ENCODE assay signal across 13 mouse cellular contexts in the genomic region with DNA sequence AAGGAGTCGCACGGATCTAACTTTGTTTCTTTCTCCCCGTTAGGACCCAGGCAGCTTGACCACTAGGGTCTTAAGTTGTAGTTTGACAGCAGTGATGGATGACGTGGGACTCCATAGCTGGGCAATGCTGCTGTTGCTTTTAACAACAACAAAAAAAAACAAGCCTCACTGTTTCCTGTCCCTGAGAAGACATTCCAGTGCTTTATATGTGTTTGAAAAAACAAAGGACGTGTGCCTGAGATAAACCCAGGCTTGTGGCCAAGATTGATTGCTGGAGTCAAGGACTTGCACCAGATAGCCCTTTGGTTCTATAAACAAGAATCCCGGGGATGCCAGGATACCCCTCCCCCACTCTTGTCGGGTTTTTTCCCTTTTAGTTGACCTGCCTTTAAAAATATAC. TPM values are rescaled to one million over a fixed set of nuclear protein-coding genes. Genes with fewer than 3 reads are reported as not detected.
A peak's percentile ranks its signal among the peaks of the same experiment; 100 is the strongest.
DNase-seq lines count a peak whose midpoint lies in the region; TF ChIP-seq lines count a peak whose summit lies in the region.
"Had no signal": no experiment of that assay in that cellular context is flagged by ENCODE, and none has a peak within 500 bp of the region (broad histone marks: within the 10 kb centered on the region; RNA-seq: fewer than 3 reads in every experiment).

No protein-coding gene starts in this region.

- TF ChIP-seq CTCF in kidney, adult 2 months (conservative IDR thresholded peaks at IDR 0.05; ENCODE audit: insufficient read depth, insufficient read length, low read depth, low read length): no peak

- H3K27me3 ChIP-seq in kidney, adult 2 months (replicated peaks; ENCODE audit: control insufficient read depth, insufficient read depth, low read length): no peaks in the 10 kb centered on the region
- H3K27me3 ChIP-seq: embryonic facial prominence, embryonic 15.5 days had no signal

- H3K4me3 ChIP-seq in kidney, adult 2 months (ENCODE audit: insufficient read depth, low read depth, low read length): no peak overlapping the region
- H3K4me3 ChIP-seq: embryonic facial prominence, embryonic 15.5 days had no signal

- H3K36me3 ChIP-seq in kidney, adult 2 months (ENCODE audit: control insufficient read depth, insufficient read depth, low read length): no peaks in the 10 kb centered on the region

- H3K27ac ChIP-seq in kidney, adult 2 months (ENCODE audit: insufficient read depth, low read depth, low read length): no peak overlapping the region
- H3K27ac ChIP-seq: embryonic facial prominence, embryonic 15.5 days; stomach, postnatal 0 days had no signal

- WGBS in kidney, adult 2 months: 22% methylated on average over 7 of the region's 7 CpGs

- DNase-seq in kidney, adult 2 months: peak; percentile 63
- DNase-seq in kidney, adult 18-20 months: no peak
- DNase-seq in embryo, embryonic 10.5 days (ENCODE audit: low spot score): peak; percentile 61
- peak; percentile 68 for DNase-seq in kidney, postnatal 14 days
- DNase-seq in lung, postnatal 36 days: peak; percentile 57
- DNase-seq in gastrocnemius, adult 8-10 months (ENCODE audit: low spot score in 2 of 2): no peak
- no peak for DNase-seq in left cerebral cortex, adult 9 months (ENCODE audit: low spot score in 2 of 2)
- DNase-seq: cerebellum, adult 18-20 months; right cerebral cortex, adult 18-20 months had no signal

- H3K4me1 ChIP-seq in kidney, adult 2 months (ENCODE audit: control insufficient read depth, insufficient read depth, low read length): peaks cover 3% of the 10 kb centered on the region; the same call in 1 of the 2 replicates

- no peak for TF ChIP-seq POLR2A in kidney, adult 2 months (IDR thresholded peaks at IDR 0.05; ENCODE audit: low read depth, low read length)

RNA-seq across cellular contexts. Expression of gene Oit3, which starts 1.6 kb away (rescaled TPM):
- 1.0 and 1.4 TPM in 2 replicates for polyA plus RNA-seq in kidney, adult 2 months (2012; rRNA removed)
- not detected for total RNA-seq in gastrocnemius, adult 8-10 months (2022)

RNA-seq across cellular contexts. Expression of gene Pla2g12b, which starts 39.8 kb away (rescaled TPM):
- polyA plus RNA-seq in kidney, adult 2 months (2012; rRNA removed): 0.31 and 0.76 TPM in 2 replicates
- not detected for total RNA-seq in gastrocnemius, adult 8-10 months (2022)
- polyA plus RNA-seq: limb, embryonic 11.5 days had no signal

RNA-seq across cellular contexts. Expression of gene Gm10273, which starts 47.8 kb away (rescaled TPM):
- 10.3 and 15.9 TPM in 2 replicates for polyA plus RNA-seq in kidney, adult 2 months (2012; rRNA removed)
- total RNA-seq in gastrocnemius, adult 8-10 months (2022): 100 to 1,000 TPM; 116 to 196 (median 125) TPM
- polyA plus RNA-seq: embryonic facial prominence, embryonic 15.5 days; intestine, embryonic 16.5 days had no signal

Comparison
In these comparisons a context has a peak if more than half of its experiments do, and no peak if none do; other contexts are left out.
1. DNase-seq: peak in kidney, adult 2 months (single experiment), embryo, embryonic 10.5 days (single experiment), kidney, postnatal 14 days (single experiment) and lung, postnatal 36 days (single experiment); none in kidney, adult 18-20 months (single experiment), gastrocnemius, adult 8-10 months (0 of 2) and left cerebral cortex, adult 9 months (0 of 2).